Mouse (Mus musculus): ENCODE results near the gene Chrng.

- TF ChIP-seq CTCF (IDR thresholded peaks at IDR 0.05; ENCODE audit: extremely low read depth, insufficient read depth, low read length): no peak
- TF ChIP-seq POLR2A (IDR thresholded peaks at IDR 0.05; ENCODE audit: extremely low read depth, insufficient read depth, low read length): no peak
These were observed 45.1 kb upstream of the Chrng start for GRCm38 (mm10) chr1:87159396-87159795.
